Mouse (Mus musculus): ENCODE data around the gene Rrp15. TPM values are rescaled to one million over a fixed set of nuclear protein-coding genes. Genes with fewer than 3 reads are reported as not detected.
A peak's percentile ranks its signal among the peaks of the same experiment; 100 is the strongest.

Rrp15 gene
- polyA plus RNA-seq, 1 experiment from 2014 or later, result 34.6 TPM

DNA sequence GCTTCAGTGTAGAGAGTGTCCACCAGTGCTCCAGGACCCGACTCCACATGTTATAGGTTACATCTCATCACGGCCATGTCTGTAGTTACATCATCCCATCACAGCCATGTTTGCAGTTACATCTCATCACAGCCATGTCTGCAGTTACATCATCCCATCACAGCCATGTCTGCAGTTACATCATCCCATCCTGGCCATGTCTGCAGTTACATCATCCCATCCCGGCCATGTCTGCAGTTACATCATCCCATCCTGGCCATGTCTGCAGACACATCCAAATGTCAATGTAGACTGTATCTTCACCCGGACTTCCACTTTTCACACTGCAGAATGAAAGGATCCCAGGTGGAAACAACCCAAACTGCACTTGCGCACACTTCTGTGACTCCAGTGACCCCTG lies 13.6 kb downstream of the Rrp15 start:
- H3K4me1 ChIP-seq (replicated peaks), result no peaks in the 10 kb centered on the region

DNA sequence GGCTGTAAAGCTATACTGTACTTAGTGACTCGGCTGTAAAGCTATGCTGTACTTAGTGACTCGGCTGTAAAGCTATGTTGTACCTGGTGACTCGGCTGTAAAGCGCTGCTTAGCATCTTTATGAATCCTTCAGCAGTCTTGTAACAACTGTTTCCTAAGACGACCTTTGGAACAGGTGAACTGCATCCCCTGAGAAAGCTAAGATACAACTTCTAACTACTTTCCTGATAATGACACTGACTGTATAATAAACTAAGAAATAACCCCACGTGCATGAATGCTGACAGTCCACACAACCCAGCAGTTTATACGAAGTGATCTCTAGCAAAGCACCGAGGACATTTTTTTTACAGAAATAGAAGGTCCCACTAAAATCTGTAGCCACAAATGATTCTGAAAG lies 16.1 kb downstream of the Rrp15 start:
- 95% methylated on average over 8 of the region's 8 CpGs for WGBS
- H3K27me3 ChIP-seq, result no peaks in the 10 kb centered on the region
- no peaks in the 10 kb centered on the region for H3K4me1 ChIP-seq (replicated peaks)
- no peak overlapping the region for H3K27ac ChIP-seq
- no peak overlapping the region for H3K4me2 ChIP-seq (replicated peaks)
- H3K36me3 ChIP-seq, result peaks cover 35% of the 10 kb centered on the region
- H3K9me3 ChIP-seq, result no peaks in the 10 kb centered on the region
- H3K4me3 ChIP-seq (replicated peaks), result no peak overlapping the region
- no peak for ATAC-seq
- H3K9ac ChIP-seq (replicated peaks), result no peak overlapping the region

More for the DNA sequence above, 13.6 kb downstream of the Rrp15 start:
- Histone ChIP-seq H3K27me3 (no peaks in the 10 kb centered on the region), H3K4me2 (replicated peaks) (no peak overlapping the region), H3K36me3 (peaks cover 50% of the 10 kb centered on the region), H3K9ac (replicated peaks) (no peak overlapping the region), H3K27ac (no peak overlapping the region), H3K4me3 (replicated peaks) (no peak overlapping the region), H3K9me3 (no peaks in the 10 kb centered on the region)
- 95% methylated on average over 5 of the region's 5 CpGs for WGBS
- no peak for ATAC-seq

DNA sequence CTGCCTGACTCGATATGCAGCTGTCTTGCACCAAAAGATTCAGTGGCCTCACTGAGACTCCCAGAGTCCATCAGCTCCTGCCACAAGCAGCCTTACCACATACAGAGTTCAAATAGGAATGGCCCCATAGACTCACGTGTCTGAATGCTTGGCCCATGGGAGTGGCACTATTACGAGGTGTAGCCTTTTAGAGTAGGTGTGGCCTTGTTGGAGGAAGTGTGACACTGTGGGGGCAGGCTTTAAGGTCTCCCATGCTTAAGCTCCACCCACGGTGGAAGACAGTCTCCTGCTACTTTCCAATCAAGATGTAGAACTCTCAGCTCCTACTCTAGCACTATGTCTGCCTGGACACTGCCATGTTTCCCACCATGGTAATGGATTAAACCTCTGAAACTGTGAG lies 20.4 kb downstream of the Rrp15 start:
- Histone ChIP-seq H3K27ac (no peak overlapping the region), H3K27me3 (no peaks in the 10 kb centered on the region), H3K4me1 (replicated peaks) (no peaks in the 10 kb centered on the region), H3K4me3 (replicated peaks) (no peak overlapping the region), H3K36me3 (no peaks in the 10 kb centered on the region), H3K4me2 (replicated peaks) (no peak overlapping the region), H3K9ac (replicated peaks) (no peak overlapping the region), H3K9me3 (no peaks in the 10 kb centered on the region)
- ATAC-seq, result no peak
- 83% methylated on average over 4 of the region's 4 CpGs for WGBS

DNA sequence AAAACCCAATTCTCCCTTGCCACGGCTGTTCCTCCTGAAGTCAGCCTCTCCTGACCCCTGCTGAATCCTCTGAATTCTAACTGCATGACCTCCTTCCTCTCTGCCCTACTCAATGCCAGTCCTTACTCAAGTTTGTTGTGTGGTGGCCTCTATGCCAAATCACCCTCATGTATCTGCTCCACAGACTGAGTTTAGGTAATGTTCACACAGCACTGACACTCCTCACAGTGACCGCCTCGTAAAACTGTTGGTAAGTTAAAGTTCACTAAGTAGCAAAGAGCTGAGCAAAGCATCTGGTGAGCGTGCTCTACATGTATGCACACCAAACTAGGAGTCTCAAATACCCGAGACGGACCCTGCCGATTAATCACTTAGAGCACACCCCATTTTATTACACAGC lies 23.0 kb downstream of the Rrp15 start:
- Histone ChIP-seq H3K9me3 (no peaks in the 10 kb centered on the region), H3K27ac (no peak overlapping the region), H3K36me3 (peaks cover 2% of the 10 kb centered on the region; the same call in 1 of the 2 replicates), H3K4me1 (replicated peaks) (no peaks in the 10 kb centered on the region), H3K27me3 (no peaks in the 10 kb centered on the region), H3K4me3 (replicated peaks) (no peak overlapping the region), H3K9ac (replicated peaks) (no peak overlapping the region), H3K4me2 (replicated peaks) (no peak overlapping the region)
- no peak for ATAC-seq
- 86% methylated on average over 7 of the region's 7 CpGs for WGBS

DNA sequence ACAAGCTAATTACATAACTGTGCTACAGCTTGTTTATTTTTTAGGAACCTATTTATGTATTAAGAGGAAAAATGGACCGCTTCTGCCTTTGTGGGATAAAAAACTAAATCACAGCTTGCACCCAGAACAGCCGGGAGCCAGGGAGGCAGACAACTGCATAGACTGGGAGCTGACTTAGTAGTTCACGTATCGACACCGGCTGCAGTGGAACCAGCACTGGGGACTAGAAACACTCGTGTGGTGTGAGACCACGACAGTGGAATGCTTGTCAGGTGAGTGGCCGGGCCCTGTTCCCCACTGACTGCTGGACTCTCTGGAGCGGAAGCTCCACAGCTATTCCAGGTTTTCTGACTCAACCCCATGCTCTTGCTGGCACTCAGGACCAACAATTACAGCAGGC lies 26.9 kb downstream of the Rrp15 start:
- ATAC-seq, result peak; percentile 66
- no peak overlapping the region for H3K4me2 ChIP-seq (replicated peaks)
- no peak overlapping the region for H3K4me3 ChIP-seq (replicated peaks)
- H3K9ac ChIP-seq (replicated peaks), result no peak overlapping the region
- WGBS, result 86% methylated on average over 9 of the region's 9 CpGs
- H3K27me3 ChIP-seq, result no peaks in the 10 kb centered on the region
- no peaks in the 10 kb centered on the region for H3K9me3 ChIP-seq
- no peaks in the 10 kb centered on the region for H3K4me1 ChIP-seq (replicated peaks)
- no peak overlapping the region for H3K27ac ChIP-seq
- peaks cover 23% of the 10 kb centered on the region for H3K36me3 ChIP-seq

DNA sequence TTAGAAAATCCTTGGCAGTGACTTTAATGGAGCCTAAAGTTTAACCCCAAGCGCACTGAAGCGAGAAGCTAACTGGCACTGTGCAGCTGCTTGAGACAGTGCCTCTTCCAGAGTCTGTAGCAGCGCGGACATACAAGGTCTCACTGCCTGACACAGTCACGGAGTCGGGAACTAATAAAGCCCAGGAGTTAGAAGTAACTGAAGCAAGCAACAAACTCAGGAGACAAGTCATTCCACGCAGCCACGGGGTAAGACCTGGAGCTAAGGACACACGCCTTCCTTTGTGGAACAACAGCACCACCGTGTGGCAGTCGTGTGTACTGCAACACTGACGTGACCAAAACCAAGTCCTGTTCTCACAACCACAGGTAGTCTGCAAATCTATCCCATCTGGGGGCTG lies 27.3 kb downstream of the Rrp15 start:
- H3K36me3 ChIP-seq, result peaks cover 27% of the 10 kb centered on the region
- H3K27me3 ChIP-seq, result no peaks in the 10 kb centered on the region
- H3K4me2 ChIP-seq (replicated peaks), result no peak overlapping the region
- 38% methylated on average over 12 of the region's 12 CpGs for WGBS
- no peak overlapping the region for H3K4me3 ChIP-seq (replicated peaks)
- H3K9me3 ChIP-seq, result no peaks in the 10 kb centered on the region
- peak; percentile 74 for ATAC-seq
- H3K9ac ChIP-seq (replicated peaks), result no peak overlapping the region
- no peak overlapping the region for H3K27ac ChIP-seq
- no peaks in the 10 kb centered on the region for H3K4me1 ChIP-seq (replicated peaks)

DNA sequence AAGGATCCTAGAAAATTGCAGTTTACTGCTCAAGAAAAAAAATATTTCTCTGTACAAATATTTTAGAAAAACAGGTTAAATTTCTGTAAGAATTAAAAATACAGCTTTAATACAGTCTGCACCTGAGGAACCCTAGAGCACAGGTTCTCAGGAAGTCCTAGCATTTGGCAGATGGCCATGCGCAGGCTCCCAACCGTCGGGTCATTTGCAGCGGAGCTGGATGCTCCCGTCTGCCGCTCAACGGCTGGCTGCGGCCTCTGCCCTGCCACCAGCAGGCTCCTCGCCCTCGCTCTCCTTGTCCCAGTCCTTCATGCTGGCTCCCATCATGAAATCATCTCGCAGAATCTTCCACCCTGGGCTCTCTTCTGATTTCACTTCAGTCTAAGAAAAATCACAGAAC lies 28.0 kb downstream of the Rrp15 start:
- no peak for ATAC-seq
- Histone ChIP-seq H3K36me3 (peaks cover 33% of the 10 kb centered on the region), H3K9ac (replicated peaks) (0 out of 2 replicates have a peak overlapping the region, but pooled peaks have one; percentile 32), H3K4me1 (replicated peaks) (no peaks in the 10 kb centered on the region), H3K9me3 (no peaks in the 10 kb centered on the region), H3K27me3 (no peaks in the 10 kb centered on the region), H3K4me3 (replicated peaks) (no peak overlapping the region), H3K27ac (no peak overlapping the region), H3K4me2 (replicated peaks) (no peak overlapping the region)
- 96% methylated on average over 11 of the region's 11 CpGs for WGBS

DNA sequence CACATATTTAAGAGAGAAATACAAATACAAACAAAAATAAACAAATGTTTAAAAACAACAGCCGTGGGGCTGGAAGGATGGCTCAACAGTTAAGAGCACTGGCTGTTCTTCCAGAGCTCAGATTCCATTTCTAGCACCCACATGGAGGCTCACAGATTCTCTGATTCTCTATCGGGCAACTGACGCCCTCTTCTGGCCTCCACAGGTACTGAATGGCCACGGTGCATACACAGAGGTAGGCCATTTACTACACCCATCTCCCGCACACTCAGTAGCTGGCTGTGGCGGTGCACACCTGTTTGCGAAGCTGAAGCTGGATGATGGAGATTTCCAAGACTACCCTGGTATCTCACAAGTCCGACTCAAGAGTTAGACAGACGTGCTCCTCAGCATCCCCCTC lies 29.4 kb downstream of the Rrp15 start:
- Histone ChIP-seq H3K27ac (no peak overlapping the region), H3K4me1 (replicated peaks) (no peaks in the 10 kb centered on the region), H3K9ac (replicated peaks) (no peak overlapping the region), H3K27me3 (no peaks in the 10 kb centered on the region), H3K9me3 (no peaks in the 10 kb centered on the region), H3K4me3 (replicated peaks) (no peak overlapping the region), H3K4me2 (replicated peaks) (no peak overlapping the region), H3K36me3 (peaks cover 36% of the 10 kb centered on the region)
- WGBS, result 89% methylated on average over 9 of the region's 9 CpGs
- no peak for ATAC-seq

DNA sequence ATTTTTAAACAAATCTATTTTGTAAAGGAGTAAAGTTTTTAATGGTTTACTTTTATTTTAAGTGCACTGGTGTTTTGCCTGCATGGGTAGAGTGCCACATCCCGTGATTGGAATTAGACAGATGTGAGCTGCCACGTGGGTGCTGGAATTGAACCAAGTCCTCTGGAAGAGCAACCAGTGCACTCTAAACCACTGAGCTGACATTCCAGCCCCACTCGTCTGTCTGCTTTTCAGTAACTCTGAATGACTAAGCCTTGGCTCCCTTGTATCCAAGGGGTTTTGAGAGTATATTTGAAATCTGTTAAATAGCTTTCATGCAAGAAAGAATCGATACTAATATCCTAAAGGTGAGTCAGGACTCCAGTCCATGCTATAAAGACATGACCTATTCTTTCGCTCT lies 30.3 kb downstream of the Rrp15 start:
- WGBS, result 92% methylated on average over 5 of the region's 5 CpGs
- Histone ChIP-seq H3K36me3 (peaks cover 36% of the 10 kb centered on the region), H3K4me3 (replicated peaks) (no peak overlapping the region), H3K9me3 (no peaks in the 10 kb centered on the region), H3K9ac (replicated peaks) (no peak overlapping the region), H3K4me2 (replicated peaks) (no peak overlapping the region), H3K27me3 (no peaks in the 10 kb centered on the region), H3K27ac (no peak overlapping the region), H3K4me1 (replicated peaks) (no peaks in the 10 kb centered on the region)
- no peak for ATAC-seq

DNA sequence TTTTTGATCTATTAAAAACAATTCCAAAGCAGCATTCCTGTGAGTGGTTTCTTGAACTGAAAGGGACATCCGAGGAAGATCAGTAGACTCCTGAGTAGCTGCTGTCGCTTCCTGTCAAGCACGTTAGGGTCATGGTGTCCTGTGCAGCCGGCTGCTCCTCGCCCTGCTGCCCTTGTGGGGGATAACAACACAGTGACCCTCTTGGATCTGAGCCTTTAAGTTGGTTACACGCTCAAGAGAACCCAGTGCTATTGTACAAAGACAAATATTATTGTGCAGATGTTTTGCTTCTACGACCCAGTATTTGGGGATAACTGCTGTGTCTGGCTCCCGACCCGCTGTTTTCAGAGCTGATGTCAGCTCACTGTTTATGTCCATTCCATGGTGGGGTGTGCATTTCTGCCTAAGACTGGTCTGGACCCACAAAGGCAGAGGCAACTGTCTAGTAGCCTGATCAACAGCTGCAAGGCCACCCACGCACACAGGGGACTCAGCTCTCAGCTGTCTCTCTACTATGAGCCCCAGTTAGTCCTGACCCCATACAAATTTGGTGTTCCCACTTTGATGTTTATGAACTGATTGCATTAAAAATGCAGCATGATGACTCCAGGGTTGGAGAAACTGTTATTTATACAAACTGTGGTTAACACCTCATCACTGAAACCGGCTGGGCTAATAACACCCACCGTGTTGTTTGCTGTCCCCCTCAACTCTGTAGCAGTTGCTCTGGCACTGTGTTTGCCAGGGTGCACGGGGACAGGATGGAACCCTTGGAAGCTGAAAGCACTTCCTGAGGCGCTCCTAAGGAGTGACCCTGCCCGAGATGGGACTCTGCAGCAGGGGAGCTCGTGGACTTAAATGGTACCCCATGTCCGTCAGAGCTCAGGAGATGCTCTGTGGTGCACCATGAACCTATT lies 33.9 kb downstream of the Rrp15 start:
- Histone ChIP-seq H3K9ac (replicated peaks) (no peak overlapping the region), H3K4me1 (replicated peaks) (no peaks in the 10 kb centered on the region), H3K27me3 (no peaks in the 10 kb centered on the region), H3K36me3 (peaks cover 27% of the 10 kb centered on the region), H3K27ac (no peak overlapping the region), H3K4me3 (replicated peaks) (no peak overlapping the region), H3K4me2 (replicated peaks) (no peak overlapping the region), H3K9me3 (no peaks in the 10 kb centered on the region)
- no peak for ATAC-seq
- 85% methylated on average over 17 of the region's 17 CpGs for WGBS

DNA sequence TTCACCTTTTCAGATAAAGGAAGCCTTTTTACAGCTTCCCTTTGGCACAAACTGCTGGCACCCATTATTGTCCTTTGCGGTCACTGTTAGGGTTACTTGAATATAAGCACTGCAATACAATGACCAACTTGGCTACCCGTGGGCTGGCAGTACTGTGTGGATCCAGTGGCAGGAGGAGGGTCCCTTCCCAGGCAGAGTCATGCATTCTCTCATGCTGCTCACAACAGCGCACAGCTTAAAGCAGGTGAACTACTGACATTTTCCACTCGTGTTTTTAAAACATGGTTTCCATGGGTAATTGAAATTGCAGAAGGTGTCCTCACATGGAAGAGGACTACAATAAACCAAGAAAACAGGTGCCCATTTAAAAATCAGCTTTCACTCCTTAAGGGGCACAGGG lies 34.9 kb downstream of the Rrp15 start:
- Histone ChIP-seq H3K36me3 (peaks cover 16% of the 10 kb centered on the region), H3K9ac (replicated peaks) (no peak overlapping the region), H3K27ac (no peak overlapping the region), H3K9me3 (no peaks in the 10 kb centered on the region), H3K4me2 (replicated peaks) (no peak overlapping the region), H3K4me3 (replicated peaks) (no peak overlapping the region), H3K4me1 (replicated peaks) (no peaks in the 10 kb centered on the region), H3K27me3 (no peaks in the 10 kb centered on the region)
- 90% methylated on average over 4 of the region's 4 CpGs for WGBS
- no peak for ATAC-seq

DNA sequence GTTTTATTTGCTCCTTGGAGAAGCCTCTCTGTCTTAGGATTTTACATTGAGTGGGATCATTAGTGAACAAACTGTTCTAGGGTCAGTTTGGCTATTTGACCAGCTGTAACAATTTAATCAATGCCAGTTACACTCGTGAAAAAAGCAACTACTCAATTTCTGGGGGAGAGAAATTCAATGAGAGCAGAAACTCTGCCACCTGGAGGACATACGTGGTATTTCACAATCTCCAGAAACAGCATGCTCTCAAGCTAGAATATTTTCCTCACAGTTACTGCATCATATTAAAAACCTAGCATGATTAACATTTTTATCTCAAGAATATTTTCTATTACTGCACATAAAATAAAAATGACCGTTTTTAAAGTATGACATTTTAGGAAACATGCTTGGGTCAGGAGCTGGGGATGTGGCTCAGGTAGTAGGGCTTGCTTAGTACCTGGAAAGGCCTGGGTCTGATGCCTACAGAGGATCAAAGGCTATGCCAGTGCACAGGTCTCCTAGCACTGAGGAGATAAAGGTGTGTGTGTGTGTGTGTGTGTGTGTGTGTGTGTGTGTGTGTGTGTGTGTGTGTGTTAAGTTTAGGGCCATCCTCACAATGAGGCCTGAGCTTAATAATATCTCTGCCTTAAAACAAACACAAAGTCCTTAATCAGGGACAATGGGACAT lies 36.2 kb downstream of the Rrp15 start:
- no peaks in the 10 kb centered on the region for H3K9me3 ChIP-seq
- 2% methylated on average over 3 of the region's 3 CpGs for WGBS

More for the DNA sequence above, 36.2 kb downstream of the Rrp15 start:
- Histone ChIP-seq H3K4me2 (replicated peaks) (no peak overlapping the region), H3K36me3 (peaks cover 16% of the 10 kb centered on the region), H3K4me1 (replicated peaks) (no peaks in the 10 kb centered on the region), H3K27me3 (0 out of 2 replicates have a peak, but pooled peaks cover 5% of the 10 kb centered on the region), H3K9ac (replicated peaks) (no peak overlapping the region), H3K4me3 (replicated peaks) (no peak overlapping the region), H3K27ac (no peak overlapping the region)
- ATAC-seq, result peak; percentile 60; the same call in 1 of the 2 replicates

Data from midbrain, embryonic 13.5 days (tissue).